Mouse (Mus musculus) spleen, embryonic (tissue): ENCODE measurements around the gene Tiam1.

Experiments used
- CTCF ChIA-PET: fragments of 350-600 bp; sonication (Branson Sonifier 250); formaldehyde crosslinking; loops from one replicate; lab custom pipeline; 2022; lab: Charles Lee

Gene Tiam1

GRCm38 (mm10) chr16:89851333-89851732 is 292.2 kb downstream of the Tiam1 start:
- CTCF ChIA-PET: no interaction called here

- CTCF ChIA-PET: interaction anchor here (0.6 to 0.7 kb wide), 2 partner anchors 9 to 63 kb away, joined by 3 read pairs; no protein-coding TSS in a partner anchor
Observed at GRCm38 (mm10) chr16:89848651-89849597, 294.6 kb downstream of the Tiam1 start.

GRCm38 (mm10) chr16:89848179-89848578 is 295.4 kb downstream of the Tiam1 start:
- CTCF ChIA-PET: no interaction called here

- CTCF ChIA-PET: interaction anchor here (0.6 to 0.8 kb wide), 2 partner anchors 68 to 127 kb away, joined by 3 read pairs; no protein-coding TSS in a partner anchor
Observed at GRCm38 (mm10) chr16:89845461-89845860, 298.1 kb downstream of the Tiam1 start.

- CTCF ChIA-PET: interaction anchor here (0.6 to 0.8 kb wide), 3 partner anchors 68 to 314 kb away, joined by 3 to 4 read pairs (median 3); no protein-coding TSS in a partner anchor
Observed at GRCm38 (mm10) chr16:89844580-89844979, 299.0 kb downstream of the Tiam1 start.

- CTCF ChIA-PET: no interaction called here
Observed at GRCm38 (mm10) chr16:89841894-89842293, 301.7 kb downstream of the Tiam1 start.

- CTCF ChIA-PET: interaction anchor here (0.7 kb wide), 1 partner anchor 8 kb away, joined by 3 read pairs; no protein-coding TSS in a partner anchor
Observed at GRCm38 (mm10) chr16:89840361-89840760, 303.2 kb downstream of the Tiam1 start.

GRCm38 (mm10) chr16:89839829-89840228 is 303.7 kb downstream of the Tiam1 start:
- CTCF ChIA-PET: interaction anchor here (0.7 kb wide), 1 partner anchor 9 kb away, joined by 3 read pairs; no protein-coding TSS in a partner anchor

GRCm38 (mm10) chr16:89837096-89837495 is 306.5 kb downstream of the Tiam1 start:
- CTCF ChIA-PET: no interaction called here

GRCm38 (mm10) chr16:89835551-89835950 is 308.0 kb downstream of the Tiam1 start:
- CTCF ChIA-PET: no interaction called here

- CTCF ChIA-PET: no interaction called here
Observed at GRCm38 (mm10) chr16:89833011-89833410, 310.6 kb downstream of the Tiam1 start.

- CTCF ChIA-PET: no interaction called here
Observed at GRCm38 (mm10) chr16:89831172-89831571, 312.4 kb downstream of the Tiam1 start.

- CTCF ChIA-PET: no interaction called here
Observed at GRCm38 (mm10) chr16:89830221-89830648, 313.3 kb downstream of the Tiam1 start.

GRCm38 (mm10) chr16:89827496-89828125 is 316.0 kb downstream of the Tiam1 start:
- CTCF ChIA-PET: no interaction called here

- CTCF ChIA-PET: interaction anchor here (0.6 kb wide), 1 partner anchor 487 kb away, joined by 10 read pairs; no protein-coding TSS in a partner anchor
Observed at GRCm38 (mm10) chr16:89825875-89826274, 317.7 kb downstream of the Tiam1 start.

- CTCF ChIA-PET: no interaction called here
Observed at GRCm38 (mm10) chr16:89822882-89823281, 320.7 kb downstream of the Tiam1 start.

- CTCF ChIA-PET: no interaction called here
Observed at GRCm38 (mm10) chr16:89818661-89819060, 324.9 kb downstream of the Tiam1 start.

- CTCF ChIA-PET: no interaction called here
Observed at GRCm38 (mm10) chr16:89817861-89818630, 325.5 kb downstream of the Tiam1 start.

GRCm38 (mm10) chr16:89817301-89817700 is 326.3 kb downstream of the Tiam1 start:
- CTCF ChIA-PET: interaction anchor here (0.7 kb wide), 1 partner anchor 686 kb away, joined by 5 read pairs; no protein-coding TSS in a partner anchor

- CTCF ChIA-PET: interaction anchor here (0.7 kb wide), 1 partner anchor 686 kb away, joined by 5 read pairs; no protein-coding TSS in a partner anchor
Observed at GRCm38 (mm10) chr16:89816506-89817172, 326.9 kb downstream of the Tiam1 start.

- CTCF ChIA-PET: no interaction called here
Observed at GRCm38 (mm10) chr16:89813536-89813935, 330.0 kb downstream of the Tiam1 start.
